Mouse (Mus musculus) lung, embryonic 16.5 days (tissue): ENCODE data around the gene BC107364. TPM values are rescaled to one million over a fixed set of nuclear protein-coding genes. Genes with fewer than 3 reads are reported as not detected.
"Not testable (repeated sequence)": the region's sequence is repeated elsewhere in the genome, so short reads cannot be mapped to it uniquely, and the experiment has no call there.

ENCODE experiments used
- ATAC-seq: fragments of 200-750 bp; cut with Nextera tagmentation; 2 replicates; pipeline ENCODE4 v1.8.0; 2017; ENCODE audit warnings: low read depth, mild to moderate bottlenecking, moderate library complexity
- H3K27ac ChIP-seq: fragments of 300-500 bp; sonication (generic); 2 replicates; pipeline ENCODE4 v1.5.1; 2014; ENCODE audit warnings: mild to moderate bottlenecking, control low read depth, low read length
- H3K27me3 ChIP-seq: fragments of 300-500 bp; sonication (generic); 2 replicates; pipeline ENCODE4 v1.6.1; 2014; ENCODE audit warnings: low read depth, low read length, mixed read lengths; ENCODE audit not compliant: control insufficient read depth, insufficient read depth
- H3K36me3 ChIP-seq: fragments of 300-500 bp; sonication (generic); 2 replicates; pipeline ENCODE4 v1.6.1; 2014; ENCODE audit warnings: low read length; ENCODE audit not compliant: control insufficient read depth, insufficient read depth
- H3K4me1 ChIP-seq: fragments of 300-500 bp; sonication (generic); replicated peaks from 2 replicates; pipeline ENCODE4 v1.6.1; 2014; ENCODE audit warnings: low read length, mixed read lengths; ENCODE audit not compliant: control insufficient read depth, insufficient read depth
- H3K4me2 ChIP-seq: fragments of 300-500 bp; sonication (generic); 2 replicates; pipeline ENCODE4 v1.6.1; 2014; ENCODE audit warnings: low read depth, low read length, control low read depth
- H3K4me3 ChIP-seq: fragments of 300-500 bp; sonication (generic); 2 replicates; pipeline ENCODE4 v1.5.1; 2014; ENCODE audit warnings: mild to moderate bottlenecking, low read length, control low read depth
- H3K9ac ChIP-seq: fragments of 300-500 bp; sonication (generic); 2 replicates; pipeline ENCODE4 v1.6.1; 2014; ENCODE audit warnings: low read length, control low read depth
- H3K9me3 ChIP-seq: fragments of 300-500 bp; sonication (generic); 2 replicates; pipeline ENCODE4 v1.6.1; 2016; ENCODE audit warnings: low read length; ENCODE audit not compliant: control insufficient read depth
- WGBS: fragments of 180-500 bp; shearing (Covaris S2); extraction: QIAGEN DNeasy Blood & Tissue Kit; methylation state at CpG from one replicate; pipeline ENCODE4 v1.1.7; 2014; 5-methylcytosine and 5-hydroxymethylcytosine counted together
- polyA plus RNA-seq: library from polyadenylated mRNA; unstranded; fragments of >200 nt; fragmentation: Nextera tagmentation; extraction: Ambion mirVana; gene quantifications from 2 replicates; pipeline ENCODE4 v1.2.1, GENCODE M21; 2015

The BC107364 gene
- polyA plus RNA-seq, 1 experiment from 2014 or later = 0.30 TPM

GRCm38 (mm10) chr3:96401832-96402501 is 50.1 kb downstream of the BC107364 start:
- no peaks in the 10 kb centered on the region for H3K36me3 ChIP-seq
- no peak overlapping the region for H3K27ac ChIP-seq
- H3K4me1 ChIP-seq = peaks cover 7% of the 10 kb centered on the region
- peak overlapping the region; percentile 53 for H3K4me2 ChIP-seq
- peak overlapping the region; percentile 40 for H3K4me3 ChIP-seq
- peaks cover 85% of the 10 kb centered on the region for H3K27me3 ChIP-seq
- peak; percentile 38; the same call in 1 of the 2 replicates for ATAC-seq
- 0 out of 2 replicates have a peak, but pooled peaks cover 2% of the 10 kb centered on the region for H3K9me3 ChIP-seq
- H3K9ac ChIP-seq = no peak overlapping the region
- 1% methylated on average over 41 of the region's 41 CpGs for WGBS

- Histone ChIP-seq H3K27ac (no peak overlapping the region), H3K36me3 (no peaks in the 10 kb centered on the region), H3K9ac (no peak overlapping the region), H3K4me3 (peak overlapping the region; percentile 40), H3K9me3 (0 out of 2 replicates have a peak, but pooled peaks cover 2% of the 10 kb centered on the region), H3K4me1 (peaks cover 7% of the 10 kb centered on the region), H3K27me3 (peaks cover 82% of the 10 kb centered on the region), H3K4me2 (peak overlapping the region; percentile 53)
- ATAC-seq = no peak
- WGBS = 4% methylated on average over 13 of the region's 13 CpGs
Measured at GRCm38 (mm10) chr3:96401474-96401831, 50.7 kb downstream of the BC107364 start.

GRCm38 (mm10) chr3:96398911-96399310 is 53.2 kb downstream of the BC107364 start:
- Histone ChIP-seq H3K9ac (no peak overlapping the region), H3K9me3 (no peaks in the 10 kb centered on the region), H3K36me3 (no peaks in the 10 kb centered on the region), H3K27me3 (peaks cover 72% of the 10 kb centered on the region), H3K27ac (no peak overlapping the region), H3K4me3 (no peak overlapping the region), H3K4me1 (peaks cover 7% of the 10 kb centered on the region), H3K4me2 (no peak overlapping the region)
- ATAC-seq = no peak
- 5% methylated on average over 5 of the region's 5 CpGs for WGBS

- Histone ChIP-seq H3K9me3 (no peaks in the 10 kb centered on the region), H3K9ac (no peak overlapping the region), H3K36me3 (no peaks in the 10 kb centered on the region), H3K4me2 (no peak overlapping the region), H3K4me3 (no peak overlapping the region), H3K4me1 (peaks cover 4% of the 10 kb centered on the region), H3K27me3 (peaks cover 62% of the 10 kb centered on the region), H3K27ac (no peak overlapping the region)
- WGBS = 87% methylated on average over 7 of the region's 7 CpGs
- ATAC-seq = no peak
Measured at GRCm38 (mm10) chr3:96396857-96397256, 55.2 kb downstream of the BC107364 start.

GRCm38 (mm10) chr3:96387202-96387601 is 64.9 kb downstream of the BC107364 start:
- not testable (repeated sequence) for H3K9me3 ChIP-seq, H3K9ac ChIP-seq, H3K4me1 ChIP-seq, ATAC-seq, H3K27ac ChIP-seq, H3K36me3 ChIP-seq, H3K4me2 ChIP-seq, H3K4me3 ChIP-seq
- H3K27me3 ChIP-seq = peaks cover 24% of the 10 kb centered on the region
- no CpG with 5 or more reads among the region's 18 CpGs for WGBS

Other genes starting within 250 kb of the BC107364 start
- gene Bola1, start 232.6 kb downstream of the BC107364 start, polyA plus RNA-seq = 51.4 and 51.6 TPM in 2 replicates
- 1.3 and 1.9 TPM in 2 replicates for gene Hist2h2ab, start 232.4 kb downstream of the BC107364 start, polyA plus RNA-seq
- gene Hist2h2ac, start 231.4 kb downstream of the BC107364 start, polyA plus RNA-seq = 8.9 and 9.0 TPM in 2 replicates
- gene Hist2h2be, start 231.2 kb downstream of the BC107364 start, polyA plus RNA-seq = 7.5 and 8.8 TPM in 2 replicates
- gene Hist2h3c2, start 213.2 kb downstream of the BC107364 start, polyA plus RNA-seq = 3.6 and 4.7 TPM in 2 replicates
- 37.6 and 61.6 TPM in 2 replicates for gene Hist2h2aa2, start 212.0 kb downstream of the BC107364 start, polyA plus RNA-seq
- gene Hist2h2aa1, start 206.8 kb downstream of the BC107364 start, polyA plus RNA-seq = 16.9 and 21.5 TPM in 2 replicates
- 1.0 and 2.3 TPM in 2 replicates for gene Hist2h3c1, start 205.6 kb downstream of the BC107364 start, polyA plus RNA-seq
- 9.8 and 12.3 TPM in 2 replicates for gene Hist2h4, start 189.0 kb downstream of the BC107364 start, polyA plus RNA-seq
- 55.7 and 61.1 TPM in 2 replicates for gene Hist2h3b, start 183.7 kb downstream of the BC107364 start, polyA plus RNA-seq
- 13.0 and 14.5 TPM in 2 replicates for gene Hist2h2bb, start 182.6 kb downstream of the BC107364 start, polyA plus RNA-seq
- 2.3 and 2.7 TPM in 2 replicates for gene Fcgr1, start 158.3 kb downstream of the BC107364 start, polyA plus RNA-seq
- 0.57 and 1.1 TPM in 2 replicates for gene Hfe2, start 72.9 kb upstream of the BC107364 start, polyA plus RNA-seq
- 184 and 197 TPM in 2 replicates for gene Txnip, start 105.7 kb upstream of the BC107364 start, polyA plus RNA-seq
- 1.4 TPM in 2 replicates for gene Gm16253, start 124.7 kb upstream of the BC107364 start, polyA plus RNA-seq
- 35.9 TPM in 2 replicates for gene Polr3gl, start 141.9 kb upstream of the BC107364 start, polyA plus RNA-seq
- gene Ankrd34a, start 144.3 kb upstream of the BC107364 start, polyA plus RNA-seq = 1.6 and 1.9 TPM in 2 replicates
- 6.7 and 8.2 TPM in 2 replicates for gene Lix1l, start 148.8 kb upstream of the BC107364 start, polyA plus RNA-seq
- gene Rbm8a, start 177.6 kb upstream of the BC107364 start, polyA plus RNA-seq = 132 and 135 TPM in 2 replicates
- 54.2 and 57.7 TPM in 2 replicates for gene Pex11b, start 183.1 kb upstream of the BC107364 start, polyA plus RNA-seq
- 0.15 and 0.24 TPM in 2 replicates for gene Gm42957, start 183.2 kb upstream of the BC107364 start, polyA plus RNA-seq
- gene Itga10, start 193.3 kb upstream of the BC107364 start, polyA plus RNA-seq = 1.0 TPM in 2 replicates
- gene Ankrd35, start 217.8 kb upstream of the BC107364 start, polyA plus RNA-seq = 0.36 and 0.50 TPM in 2 replicates
- gene Pias3, start 244.1 kb upstream of the BC107364 start, polyA plus RNA-seq = 51.9 and 52.0 TPM in 2 replicates